Mouse (Mus musculus) bone marrow macrophage, adult 2 months (primary cell): ENCODE measurements at regions not wholly inside any gene's neighbourhood (a gene's known extent, or its start where the extent isn't known, plus 50 kb on each side); places are given as distances from the start of the nearest gene placed in this dataset.
A peak's percentile ranks its signal among the peaks of the same experiment; 100 is the strongest.

Source experiments
- H3K27ac ChIP-seq: 2 replicates; pipeline ENCODE4 v1.5.1; 2012; ENCODE audit warnings: low read depth, low read length; ENCODE audit not compliant: insufficient read depth
- H3K4me1 ChIP-seq: 2 replicates; pipeline ENCODE4 v1.6.1; 2012; ENCODE audit warnings: low read length; ENCODE audit not compliant: control insufficient read depth, insufficient read depth
- H3K4me3 ChIP-seq: 2 replicates; pipeline ENCODE4 v1.5.1; 2012; ENCODE audit warnings: mild to moderate bottlenecking, low read length, moderate library complexity; ENCODE audit not compliant: insufficient read depth
- CTCF ChIP-seq: IDR thresholded peaks from 2 replicates; pipeline ENCODE4 v1.5.1; 2012; ENCODE audit warnings: low read depth, mild to moderate bottlenecking, low read length, moderate library complexity
- POLR2A ChIP-seq: IDR thresholded peaks from 2 replicates; pipeline ENCODE4 v1.6.1; 2012; ENCODE audit warnings: mild to moderate bottlenecking, low read depth, low read length, borderline replicate concordance

- no peak for TF ChIP-seq POLR2A
- TF ChIP-seq CTCF = no peak
- Histone ChIP-seq H3K4me1 (peaks cover 6% of the 10 kb centered on the region), H3K4me3 (no peak overlapping the region), H3K27ac (no peak overlapping the region)
Measured at GRCm38 (mm10) chr10:60997393-60997792, 91.7 kb upstream of the Pcbd1 start.

- no peak overlapping the region for H3K27ac ChIP-seq
- TF ChIP-seq CTCF (no peak), POLR2A (no peak)
- no peak overlapping the region for H3K4me3 ChIP-seq
- H3K4me1 ChIP-seq = no peaks in the 10 kb centered on the region
Measured at GRCm38 (mm10) chr10:60995908-60996640, 93.1 kb upstream of the Pcbd1 start.

- no peaks in the 10 kb centered on the region for H3K4me1 ChIP-seq
- H3K27ac ChIP-seq = no peak overlapping the region
- no peak for TF ChIP-seq POLR2A
- peak; percentile 44; the same call in 1 of the 2 replicates for TF ChIP-seq CTCF
- H3K4me3 ChIP-seq = no peak overlapping the region
Measured at GRCm38 (mm10) chr10:60985109-60985576, 104.0 kb upstream of the Pcbd1 start.

GRCm38 (mm10) chr10:60981770-60982169 is 107.4 kb upstream of the Pcbd1 start:
- Histone ChIP-seq H3K4me1 (no peaks in the 10 kb centered on the region), H3K4me3 (no peak overlapping the region), H3K27ac (no peak overlapping the region)
- TF ChIP-seq POLR2A = no peak
- TF ChIP-seq CTCF = no peak

- TF ChIP-seq POLR2A (no peak), CTCF (no peak)
- Histone ChIP-seq H3K4me3 (no peak overlapping the region), H3K27ac (no peak overlapping the region), H3K4me1 (no peaks in the 10 kb centered on the region)
Measured at GRCm38 (mm10) chr10:60973615-60974014, 115.5 kb upstream of the Pcbd1 start.

GRCm38 (mm10) chr10:60964843-60965242 is 124.3 kb upstream of the Pcbd1 start:
- Histone ChIP-seq H3K4me1 (no peaks in the 10 kb centered on the region), H3K27ac (no peak overlapping the region), H3K4me3 (no peak overlapping the region)
- TF ChIP-seq CTCF = no peak
- no peak for TF ChIP-seq POLR2A

- peak overlapping the region; percentile 94 for H3K27ac ChIP-seq
Measured at GRCm38 (mm10) chr10:60957820-60958233, 126.4 kb upstream of the Unc5b start.

GRCm38 (mm10) chr10:60955467-60955866 is 124.1 kb upstream of the Unc5b start:
- no peak for TF ChIP-seq POLR2A
- no peak for TF ChIP-seq CTCF
- H3K27ac ChIP-seq = no peak overlapping the region
- H3K4me3 ChIP-seq = no peak overlapping the region
- H3K4me1 ChIP-seq = peaks cover 37% of the 10 kb centered on the region

More at GRCm38 (mm10) chr10:60957820-60958233, 126.4 kb upstream of the Unc5b start:
- TF ChIP-seq POLR2A = no peak
- no peak for TF ChIP-seq CTCF
- Histone ChIP-seq H3K4me3 (peak overlapping the region; percentile 24), H3K4me1 (peaks cover 35% of the 10 kb centered on the region)

- H3K4me3 ChIP-seq = no peak overlapping the region
- TF ChIP-seq POLR2A (no peak), CTCF (no peak)
- peaks cover 31% of the 10 kb centered on the region for H3K4me1 ChIP-seq
- no peak overlapping the region for H3K27ac ChIP-seq
Measured at GRCm38 (mm10) chr10:60952495-60952894, 121.1 kb upstream of the Unc5b start.

GRCm38 (mm10) chr10:60948983-60949677 is 117.7 kb upstream of the Unc5b start:
- no peak overlapping the region for H3K27ac ChIP-seq
- H3K4me3 ChIP-seq = no peak overlapping the region
- peaks cover 24% of the 10 kb centered on the region for H3K4me1 ChIP-seq
- TF ChIP-seq CTCF (no peak), POLR2A (no peak)
